Mouse (Mus musculus) forebrain, embryonic 14.5 days (tissue): Measurements from ENCODE around the gene Fgfr2. TPM values are rescaled to one million over a fixed set of nuclear protein-coding genes. Genes with fewer than 3 reads are reported as not detected.
A peak's percentile ranks its signal among the peaks of the same experiment; 100 is the strongest.

Source experiments
- ATAC-seq: fragments of 200-750 bp; cut with Nextera tagmentation; 2 replicates; pipeline ENCODE4 v1.8.0; 2017; ENCODE audit warnings: mild to moderate bottlenecking, moderate library complexity
- DNase-seq: peaks from one replicate; pipeline ENCODE4 v3.0.0-alpha.2; 2015; ENCODE audit warnings: low spot score
- H3K27ac ChIP-seq: fragments of 300-500 bp; sonication (generic); 2 replicates; pipeline ENCODE4 v1.5.1; 2014; ENCODE audit warnings: low read depth, mild to moderate bottlenecking, control low read depth, low read length, moderate library complexity
- H3K27me3 ChIP-seq: fragments of 300-500 bp; sonication (generic); replicated peaks from 2 replicates; pipeline ENCODE4 v1.6.1; 2014; ENCODE audit warnings: low read length, control low read depth, mixed read lengths; ENCODE audit not compliant: control insufficient read depth, insufficient read depth
- H3K36me3 ChIP-seq: fragments of 300-500 bp; sonication (generic); 2 replicates; pipeline ENCODE4 v1.6.1; 2014; ENCODE audit warnings: low read length, control low read depth; ENCODE audit not compliant: control insufficient read depth, insufficient read depth
- H3K4me1 ChIP-seq: fragments of 300-500 bp; sonication (generic); 2 replicates; pipeline ENCODE4 v1.6.1; 2014; ENCODE audit warnings: antibody characterized with exemption, low read length, control low read depth; ENCODE audit not compliant: control insufficient read depth, insufficient read depth
- H3K4me2 ChIP-seq: fragments of 300-500 bp; sonication (generic); 2 replicates; pipeline ENCODE4 v1.6.1; 2014; ENCODE audit warnings: mild to moderate bottlenecking, control low read depth, low read length
- H3K4me3 ChIP-seq: fragments of 300-500 bp; sonication (generic); 2 replicates; pipeline ENCODE4 v1.5.1; 2014; ENCODE audit warnings: low read depth, low read length, control low read depth
- H3K9ac ChIP-seq: fragments of 300-500 bp; sonication (generic); 2 replicates; pipeline ENCODE4 v1.6.1; 2014; ENCODE audit warnings: mild to moderate bottlenecking, low read length, control low read depth, moderate library complexity
- H3K9me3 ChIP-seq: fragments of 300-500 bp; sonication (generic); replicated peaks from 2 replicates; pipeline ENCODE4 v1.6.1; 2016; ENCODE audit warnings: low read length, control low read depth, mixed read lengths; ENCODE audit not compliant: control insufficient read depth
- WGBS: fragments of 180-500 bp; shearing (Covaris S2); extraction: QIAGEN DNeasy Blood & Tissue Kit; methylation state at CpG from one replicate; pipeline ENCODE4 v1.1.7; 2014; 5-methylcytosine and 5-hydroxymethylcytosine counted together
- polyA plus RNA-seq: library from polyadenylated mRNA; unstranded; fragments of >200 nt; fragmentation: Nextera tagmentation; extraction: Ambion mirVana; gene quantifications from 2 replicates; pipeline ENCODE4 v1.2.1, GENCODE M21; 2014

Fgfr2 gene
- polyA plus RNA-seq, result 35.9 and 39.8 TPM in 2 replicates

GRCm38 (mm10) chr7:133123244-133123998, at the start of gene Fgfr2:
TSS of gene Fgfr2 (minus strand) at chr7:133123350.
- peak; percentile 82 for DNase-seq
- H3K4me3 ChIP-seq, result peak within 1 kb of the TSS; percentile 88
- peak within 1 kb of the TSS; percentile 98 for H3K27ac ChIP-seq
- no peaks in the 10 kb centered on the region for H3K36me3 ChIP-seq
- peak within 1 kb of the TSS; percentile 70 for H3K4me2 ChIP-seq
- peaks cover 9% of the 10 kb centered on the region for H3K4me1 ChIP-seq
- under 1% methylated on average over 27 of the region's 53 CpGs for WGBS
- H3K27me3 ChIP-seq, result 0 out of 2 replicates have a peak, but pooled peaks cover 5% of the 10 kb centered on the region
- H3K9me3 ChIP-seq, result no peaks in the 10 kb centered on the region
- peak within 1 kb of the TSS; percentile 97 for H3K9ac ChIP-seq
- ATAC-seq, result peak; percentile 71

- DNase-seq, result no peak
- no peak for ATAC-seq
- H3K4me1 ChIP-seq, result no peaks in the 10 kb centered on the region
- no peak overlapping the region for H3K9ac ChIP-seq
- H3K9me3 ChIP-seq, result no peaks in the 10 kb centered on the region
- H3K4me3 ChIP-seq, result no peak overlapping the region
- no peaks in the 10 kb centered on the region for H3K27me3 ChIP-seq
- no peak overlapping the region for H3K27ac ChIP-seq
- WGBS, result 89% methylated on average over 4 of the region's 4 CpGs
- H3K36me3 ChIP-seq, result no peaks in the 10 kb centered on the region
- no peak overlapping the region for H3K4me2 ChIP-seq
Measured at GRCm38 (mm10) chr7:133171403-133172032, 48.4 kb upstream of the Fgfr2 start.

DNA sequence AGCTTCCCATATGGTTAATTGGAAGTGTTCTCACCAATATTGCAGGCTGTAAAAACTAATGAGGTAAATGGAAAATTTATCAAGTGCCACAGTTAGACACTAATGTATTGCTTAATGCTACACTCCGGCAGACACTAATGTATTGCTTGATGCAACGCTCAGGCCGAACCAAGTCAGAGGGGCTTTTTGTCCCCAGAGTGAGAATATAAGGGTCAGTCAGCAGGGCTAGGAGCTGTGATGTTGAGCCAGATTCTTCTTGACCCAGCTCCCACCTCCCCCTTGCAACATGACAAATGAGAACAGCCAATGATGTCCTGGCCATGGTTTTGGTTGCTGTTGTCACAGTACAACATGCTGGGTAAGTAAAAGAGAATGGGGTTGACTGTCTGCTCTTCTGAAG, 45.8 kb upstream of the Fgfr2 start:
- Histone ChIP-seq H3K4me1 (no peaks in the 10 kb centered on the region), H3K36me3 (no peaks in the 10 kb centered on the region), H3K27ac (no peak overlapping the region), H3K4me3 (no peak overlapping the region), H3K9me3 (no peaks in the 10 kb centered on the region), H3K9ac (no peak overlapping the region), H3K4me2 (no peak overlapping the region), H3K27me3 (no peaks in the 10 kb centered on the region)
- ATAC-seq (no peak), DNase-seq (peak; percentile 15)
- 79% methylated on average over 3 of the region's 3 CpGs for WGBS

GRCm38 (mm10) chr7:133167903-133168302, 44.8 kb upstream of the Fgfr2 start:
- no peaks in the 10 kb centered on the region for H3K36me3 ChIP-seq
- no peaks in the 10 kb centered on the region for H3K4me1 ChIP-seq
- DNase-seq, result no peak
- no peak overlapping the region for H3K4me3 ChIP-seq
- 87% methylated on average over 2 of the region's 2 CpGs for WGBS
- H3K9ac ChIP-seq, result no peak overlapping the region
- H3K4me2 ChIP-seq, result no peak overlapping the region
- no peaks in the 10 kb centered on the region for H3K27me3 ChIP-seq
- H3K27ac ChIP-seq, result no peak overlapping the region
- H3K9me3 ChIP-seq, result no peaks in the 10 kb centered on the region
- ATAC-seq, result no peak

GRCm38 (mm10) chr7:133164770-133165169, 41.6 kb upstream of the Fgfr2 start:
- Histone ChIP-seq H3K36me3 (no peaks in the 10 kb centered on the region), H3K27ac (no peak overlapping the region), H3K4me3 (no peak overlapping the region), H3K9ac (no peak overlapping the region), H3K4me1 (no peaks in the 10 kb centered on the region), H3K9me3 (no peaks in the 10 kb centered on the region), H3K4me2 (no peak overlapping the region), H3K27me3 (no peaks in the 10 kb centered on the region)
- no peak for ATAC-seq
- peak; percentile 64 for DNase-seq
- 42% methylated on average over 2 of the region's 2 CpGs for WGBS

DNA sequence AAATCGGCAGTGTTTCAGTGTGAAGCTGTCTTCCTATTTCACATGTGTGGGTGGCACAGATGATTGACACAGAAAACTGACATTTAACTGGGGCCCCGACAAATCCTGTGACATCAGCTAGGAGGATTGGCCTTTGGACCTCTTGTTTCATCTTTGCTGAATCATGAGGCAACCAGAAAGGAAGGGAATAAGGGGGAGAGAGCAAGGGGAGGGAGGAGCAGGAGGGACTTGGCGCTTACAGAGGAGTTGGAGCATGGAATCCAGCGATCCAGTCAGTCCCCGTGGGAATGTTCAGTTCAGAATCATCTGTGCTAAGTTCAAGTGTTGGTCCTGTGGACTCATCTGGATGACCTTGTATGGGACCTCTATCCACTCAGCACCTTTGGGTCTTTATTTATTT, 39.9 kb upstream of the Fgfr2 start:
- 70% methylated on average over 5 of the region's 5 CpGs for WGBS
- Histone ChIP-seq H3K9ac (no peak overlapping the region), H3K27ac (no peak overlapping the region), H3K9me3 (no peaks in the 10 kb centered on the region), H3K27me3 (no peaks in the 10 kb centered on the region), H3K36me3 (no peaks in the 10 kb centered on the region), H3K4me2 (no peak overlapping the region), H3K4me1 (no peaks in the 10 kb centered on the region), H3K4me3 (no peak overlapping the region)
- ATAC-seq (no peak), DNase-seq (no peak)

GRCm38 (mm10) chr7:133162131-133162530, 39.0 kb upstream of the Fgfr2 start:
- no peak overlapping the region for H3K4me3 ChIP-seq
- H3K27ac ChIP-seq, result no peak overlapping the region
- no peak for ATAC-seq
- H3K4me2 ChIP-seq, result no peak overlapping the region
- WGBS, result 72% methylated on average over 2 of the region's 2 CpGs
- no peaks in the 10 kb centered on the region for H3K9me3 ChIP-seq
- H3K9ac ChIP-seq, result no peak overlapping the region
- no peak for DNase-seq
- no peaks in the 10 kb centered on the region for H3K27me3 ChIP-seq
- H3K36me3 ChIP-seq, result no peaks in the 10 kb centered on the region
- no peaks in the 10 kb centered on the region for H3K4me1 ChIP-seq

GRCm38 (mm10) chr7:133161362-133162080, 38.4 kb upstream of the Fgfr2 start:
- WGBS, result 76% methylated on average over 7 of the region's 7 CpGs

More at GRCm38 (mm10) chr7:133161362-133162080, 38.4 kb upstream of the Fgfr2 start:
- no peak for ATAC-seq
- DNase-seq, result no peak
- H3K36me3 ChIP-seq, result no peaks in the 10 kb centered on the region
- no peak overlapping the region for H3K4me2 ChIP-seq
- H3K9me3 ChIP-seq, result no peaks in the 10 kb centered on the region
- H3K9ac ChIP-seq, result no peak overlapping the region
- H3K4me1 ChIP-seq, result no peaks in the 10 kb centered on the region
- no peaks in the 10 kb centered on the region for H3K27me3 ChIP-seq
- H3K27ac ChIP-seq, result no peak overlapping the region
- no peak overlapping the region for H3K4me3 ChIP-seq
